Comparison of ENCODE assay signal across 15 mouse cellular contexts in the genomic region with DNA sequence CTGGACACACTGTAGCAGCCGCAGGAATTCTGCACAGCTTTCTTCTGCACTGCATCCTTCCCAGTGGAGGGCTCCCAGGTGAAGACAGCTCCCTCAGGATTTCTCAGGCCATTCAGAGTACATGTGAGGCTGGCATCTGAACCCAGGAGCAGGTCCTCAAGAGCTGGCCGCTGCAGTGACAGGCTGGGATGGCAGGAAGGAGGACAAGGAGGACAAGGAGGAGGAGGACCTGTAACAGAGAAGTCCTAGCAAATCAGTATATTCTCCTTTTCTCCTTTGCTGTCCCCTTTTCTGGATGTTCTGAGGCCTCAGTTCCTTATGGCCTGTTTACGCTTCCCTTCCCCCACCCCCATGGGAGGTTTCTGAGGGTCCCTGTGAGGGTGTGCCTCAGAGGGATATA.
DNase-seq lines count a peak whose midpoint lies in the region; TF ChIP-seq lines count a peak whose summit lies in the region.
"Had no signal": no experiment of that assay in that cellular context is flagged by ENCODE, and none has a peak within 500 bp of the region (broad histone marks: within the 10 kb centered on the region; RNA-seq: fewer than 3 reads in every experiment).

No protein-coding gene starts in this region.

- 77% methylated on average over 3 of the region's 3 CpGs for WGBS in kidney, adult 2 months

- H3K9me3 ChIP-seq in CH12.LX (replicated peaks; ENCODE audit: low read length), result no peaks in the 10 kb centered on the region

- no peak for TF ChIP-seq EP300 in CH12.LX (IDR thresholded peaks at IDR 0.05; ENCODE audit: low read length)

- peak overlapping the region; percentile 99 for H3K27ac ChIP-seq in CH12.LX (ENCODE audit: insufficient read depth, low read depth)
- H3K27ac ChIP-seq in kidney, adult 2 months (ENCODE audit: insufficient read depth, low read depth, low read length), result no peak overlapping the region

- H3K4me3 ChIP-seq in CH12.LX (replicated peaks in 1 of 3; ENCODE audit: low read depth in 2 of 3, low read length in 2 of 3, poor library complexity in 1 of 3), result peak overlapping the region; percentile 42 to 59 (median 47)
- H3K4me3 ChIP-seq in kidney, adult 2 months (ENCODE audit: insufficient read depth, low read depth, low read length), result no peak overlapping the region

- dilution Hi-C loops in CH12.LX (cut with MboI; ENCODE audit: extremely low pct_ligation_motif_present, extremely low pct_unique_long_range_greater_than_20kb, low sequenced_read_pairs), result no loop called here

- DNase-seq in CH12.LX (ENCODE audit: extremely low read depth), result no peak
- no peak for DNase-seq in kidney, adult 2 months
- DNase-seq: adrenal gland, adult 2 months; adrenal gland, adult 8-10 months; adrenal gland, postnatal 10 days; adrenal gland, postnatal 14 days; adrenal gland, postnatal 25 days; adrenal gland, postnatal 36 days; B cell, adult 2 months; cerebellum, adult 11 months; cerebellum, adult 11-12 months; cerebellum, adult 18-20 months; cerebellum, adult 2 months; cerebellum, adult 8-10 months had no signal

- H3K27me3 ChIP-seq in CH12.LX (replicated peaks), result no peaks in the 10 kb centered on the region
- H3K27me3 ChIP-seq in kidney, adult 2 months (replicated peaks; ENCODE audit: control insufficient read depth, insufficient read depth, low read length), result no peaks in the 10 kb centered on the region

- peaks cover 19 to 74% of the 10 kb centered on the region in 2 experiments for H3K36me3 ChIP-seq in CH12.LX (replicated peaks in 1 of 2; ENCODE audit: control insufficient read depth in 1 of 2, insufficient read depth in 1 of 2, low read length in 1 of 2)
- no peaks in the 10 kb centered on the region for H3K36me3 ChIP-seq in kidney, adult 2 months (ENCODE audit: control insufficient read depth, insufficient read depth, low read length)
- H3K36me3 ChIP-seq: G1E had no signal

- TF ChIP-seq CTCF in CH12.LX (conservative IDR thresholded peaks at IDR 0.05 in 1 of 2, IDR thresholded peaks at IDR 0.05 in 1 of 2; ENCODE audit: low read depth in 2 of 2, low read length in 2 of 2), result no peak
- no peak for TF ChIP-seq CTCF in kidney, adult 2 months (conservative IDR thresholded peaks at IDR 0.05; ENCODE audit: insufficient read depth, insufficient read length, low read depth, low read length)

- no peak for TF ChIP-seq RAD21 in CH12.LX (IDR thresholded peaks at IDR 0.05; ENCODE audit: low read depth, low read length)

- in situ Hi-C loops in CH12.LX (cut with MboI; ENCODE audit: low pct_ligation_motif_present, low pct_unique_long_range_greater_than_20kb, low sequenced_read_pairs), result loop anchor here (5.0 to 25.0 kb wide), 2 partner anchors 37 to 178 kb away; no protein-coding TSS in a partner anchor

- peak overlapping the region; percentile 52 for H3K4me2 ChIP-seq in CH12.LX (ENCODE audit: insufficient read depth, low read depth, poor library complexity, severe bottlenecking)

- peaks cover 58 to 66% of the 10 kb centered on the region in 2 experiments for H3K4me1 ChIP-seq in CH12.LX (ENCODE audit: control insufficient read depth in 1 of 2, insufficient read depth in 2 of 2)
- no peaks in the 10 kb centered on the region for H3K4me1 ChIP-seq in kidney, adult 2 months (ENCODE audit: control insufficient read depth, insufficient read depth, low read length)

- peak overlapping the region; percentile 51 for H3K9ac ChIP-seq in CH12.LX (ENCODE audit: insufficient read depth, low read depth)

- H3K79me2 ChIP-seq in CH12.LX (replicated peaks; ENCODE audit: control insufficient read depth, extremely low read depth, insufficient read depth, poor library complexity, severe bottlenecking), result peaks cover 20% of the 10 kb centered on the region

- peak; percentile 18; the same call in 1 of the 2 replicates for TF ChIP-seq POLR2A in CH12.LX (IDR thresholded peaks at IDR 0.05; ENCODE audit: low read depth, low read length)
- TF ChIP-seq POLR2A in kidney, adult 2 months (IDR thresholded peaks at IDR 0.05; ENCODE audit: low read depth, low read length), result no peak

TF ChIP-seq in CH12.LX, 34 proteins besides CTCF, POLR2A, EP300 and RAD21:
- TF ChIP-seq IRF4 (IDR thresholded peaks at IDR 0.05; ENCODE audit: low read depth, low read length) (no peak), ZMIZ1 (IDR thresholded peaks at IDR 0.05; ENCODE audit: low read depth, low read length) (0 out of 2 replicates have a peak, but pooled peaks have one; percentile 56), TBP (conservative IDR thresholded peaks at IDR 0.05; ENCODE audit: low read depth, low read length) (no peak), MXI1 (IDR thresholded peaks at IDR 0.05; ENCODE audit: low read depth, low read length) (peak; percentile 11; the same call in 1 of the 2 replicates), ELF1 (IDR thresholded peaks at IDR 0.05; ENCODE audit: low read depth, low read length) (no peak), MAFK (IDR thresholded peaks at IDR 0.05; ENCODE audit: insufficient replicate concordance, low read length) (no peak), SIN3A (IDR thresholded peaks at IDR 0.05; ENCODE audit: low read length) (peak; percentile 52; the same call in 1 of the 2 replicates), ZC3H11A (IDR thresholded peaks at IDR 0.05; ENCODE audit: low read depth, low read length) (no peak), TCF12 (IDR thresholded peaks at IDR 0.05; ENCODE audit: low read depth, low read length) (no peak), ZNF384 (IDR thresholded peaks at IDR 0.05; ENCODE audit: low read depth, low read length) (no peak), CHD1 (IDR thresholded peaks at IDR 0.05; ENCODE audit: low read depth, low read length) (peak; percentile 92; the same call in 1 of the 2 replicates), MAZ (IDR thresholded peaks at IDR 0.05; ENCODE audit: low read depth, low read length) (no peak), E2F4 (IDR thresholded peaks at IDR 0.05; ENCODE audit: insufficient replicate concordance, low read depth, low read length) (no peak), NELFE (IDR thresholded peaks at IDR 0.05; ENCODE audit: low read depth, low read length) (peak; percentile 37; the same call in 1 of the 2 replicates), RCOR1 (conservative IDR thresholded peaks at IDR 0.05; ENCODE audit: low read depth, low read length) (no peak), KAT2A (IDR thresholded peaks at IDR 0.05; ENCODE audit: insufficient replicate concordance, low read length) (no peak), ZKSCAN1 (IDR thresholded peaks at IDR 0.05; ENCODE audit: borderline replicate concordance, low read depth, low read length) (no peak), JUND (conservative IDR thresholded peaks at IDR 0.05; ENCODE audit: low read depth, low read length) (no peak), ETS1 (conservative IDR thresholded peaks at IDR 0.05; ENCODE audit: low read depth, low read length) (no peak), MYC (IDR thresholded peaks at IDR 0.05; ENCODE audit: low read depth, low read length) (no peak)
